28 mouse cellular contexts compared by ENCODE assay signal in the genomic region with DNA sequence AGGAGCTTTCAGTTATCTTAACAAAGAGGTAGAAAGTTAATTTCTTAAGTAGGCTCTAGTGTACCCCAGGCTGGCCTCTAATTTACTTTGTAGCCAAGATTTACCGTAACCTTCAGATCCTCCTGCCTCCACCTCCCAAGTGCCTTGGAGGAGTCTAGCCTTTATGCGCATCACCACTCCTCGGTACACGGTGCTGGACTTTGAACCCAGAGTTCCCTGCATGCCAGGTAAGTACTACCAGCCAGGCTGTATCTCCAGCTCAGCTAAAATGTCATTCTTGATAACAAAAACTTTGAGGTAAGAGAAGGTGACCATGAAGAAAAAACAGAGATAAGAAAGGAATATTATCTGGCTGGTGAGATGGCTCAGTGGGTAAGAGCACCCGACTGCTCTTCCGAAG. TPM values are rescaled to one million over a fixed set of nuclear protein-coding genes. Genes with fewer than 3 reads are reported as not detected.
A peak's percentile ranks its signal among the peaks of the same experiment; 100 is the strongest.
DNase-seq lines count a peak whose midpoint lies in the region; ATAC-seq lines count a peak whose summit lies in the region.
"Had no signal": no experiment of that assay in that cellular context is flagged by ENCODE, and none has a peak within 500 bp of the region (broad histone marks: within the 10 kb centered on the region; RNA-seq: fewer than 3 reads in every experiment).

No protein-coding gene starts in this region.

- no peak overlapping the region for H3K27ac ChIP-seq in kidney, embryonic 14.5 days (ENCODE audit: low read depth, low read length)
- no peak overlapping the region for H3K27ac ChIP-seq in intestine, embryonic 15.5 days
- H3K27ac ChIP-seq: embryonic facial prominence, embryonic 10.5 days; forebrain, embryonic 12.5 days; hindbrain, embryonic 14.5 days; limb, embryonic 12.5 days; liver, embryonic 12.5 days had no signal

- H3K4me2 ChIP-seq in kidney, embryonic 14.5 days (replicated peaks; ENCODE audit: low read depth, low read length) = no peak overlapping the region
- no peak overlapping the region for H3K4me2 ChIP-seq in intestine, embryonic 15.5 days (replicated peaks)
- H3K4me2 ChIP-seq: embryonic facial prominence, embryonic 15.5 days; forebrain, embryonic 12.5 days; heart, embryonic 12.5 days; hindbrain, embryonic 14.5 days; limb, embryonic 12.5 days; liver, embryonic 12.5 days had no signal

- H3K9me3 ChIP-seq in kidney, embryonic 14.5 days (ENCODE audit: control insufficient read depth, low read length) = no peaks in the 10 kb centered on the region
- no peaks in the 10 kb centered on the region for H3K9me3 ChIP-seq in intestine, embryonic 15.5 days
- H3K9me3 ChIP-seq: embryonic facial prominence, embryonic 10.5 days; embryonic facial prominence, embryonic 15.5 days; forebrain, embryonic 12.5 days; heart, embryonic 12.5 days; limb, embryonic 12.5 days; liver, embryonic 12.5 days had no signal

- DNase-seq in kidney, adult 18-20 months = peak; percentile 66
- peak; percentile 85 for DNase-seq in kidney, adult 9 months
- DNase-seq in kidney, postnatal 36 days = peak; percentile 79 to 80
- no peak for DNase-seq in right cerebral cortex, postnatal 36 days (ENCODE audit: low spot score in 2 of 2)
- no peak for DNase-seq in heart, adult 8-10 months (ENCODE audit: low spot score)
- no peak for DNase-seq in adrenal gland, postnatal 36 days
- DNase-seq: adrenal gland, postnatal 14 days; cerebellum, adult 18-20 months; cerebellum, postnatal 10 days; gastrocnemius, postnatal 36 days; heart, adult 18-20 months; liver, postnatal 0 days; lung, postnatal 36 days; midbrain, embryonic 14.5 days; right cerebral cortex, adult 18-20 months; right cerebral cortex, postnatal 4 days; thymus, adult 2 months; thymus, postnatal 36 days had no signal

- H3K9ac ChIP-seq in kidney, embryonic 14.5 days (ENCODE audit: low read depth, low read length) = no peak overlapping the region
- no peak overlapping the region for H3K9ac ChIP-seq in intestine, embryonic 15.5 days
- H3K9ac ChIP-seq: embryonic facial prominence, embryonic 15.5 days; forebrain, embryonic 12.5 days; heart, embryonic 12.5 days; hindbrain, embryonic 14.5 days; limb, embryonic 12.5 days; liver, embryonic 12.5 days; liver, postnatal 0 days had no signal

- ATAC-seq in kidney, embryonic 14.5 days (ENCODE audit: low FRiP score, low TSS enrichment) = no peak
- ATAC-seq in intestine, embryonic 15.5 days = peak; percentile 51; the same call in 1 of the 2 replicates
- ATAC-seq: liver, embryonic 12.5 days; liver, postnatal 0 days had no signal

- no peaks in the 10 kb centered on the region; the same call in 1 of the 2 replicates for H3K36me3 ChIP-seq in kidney, embryonic 14.5 days (ENCODE audit: control insufficient read depth, insufficient read depth, low read length)
- H3K36me3 ChIP-seq in intestine, embryonic 15.5 days = no peaks in the 10 kb centered on the region
- H3K36me3 ChIP-seq: embryonic facial prominence, embryonic 10.5 days; embryonic facial prominence, embryonic 15.5 days; forebrain, embryonic 12.5 days; heart, embryonic 12.5 days; limb, embryonic 12.5 days had no signal

- no peak overlapping the region for H3K4me3 ChIP-seq in kidney, embryonic 14.5 days (ENCODE audit: low read length)
- no peak overlapping the region for H3K4me3 ChIP-seq in intestine, embryonic 15.5 days (replicated peaks)
- H3K4me3 ChIP-seq: embryonic facial prominence, embryonic 10.5 days; embryonic facial prominence, embryonic 15.5 days; forebrain, embryonic 12.5 days; heart, embryonic 12.5 days; limb, embryonic 12.5 days; liver, embryonic 12.5 days had no signal

- H3K27me3 ChIP-seq in kidney, embryonic 14.5 days (ENCODE audit: control insufficient read depth, insufficient read depth, low read length) = no peaks in the 10 kb centered on the region
- H3K27me3 ChIP-seq in intestine, embryonic 15.5 days (replicated peaks) = no peaks in the 10 kb centered on the region
- H3K27me3 ChIP-seq: embryonic facial prominence, embryonic 15.5 days; forebrain, embryonic 12.5 days; heart, embryonic 12.5 days; limb, embryonic 12.5 days; liver, embryonic 12.5 days; Patski had no signal

- peaks cover 12% of the 10 kb centered on the region; the same call in 1 of the 2 replicates for H3K4me1 ChIP-seq in kidney, embryonic 14.5 days (ENCODE audit: control insufficient read depth, insufficient read depth, low read length)
- H3K4me1 ChIP-seq in intestine, embryonic 15.5 days (replicated peaks) = 0 out of 2 replicates have a peak, but pooled peaks cover 3% of the 10 kb centered on the region
- H3K4me1 ChIP-seq: embryonic facial prominence, embryonic 10.5 days; embryonic facial prominence, embryonic 15.5 days; limb, embryonic 12.5 days had no signal

- 91% methylated on average over 6 of the region's 6 CpGs for WGBS in kidney, embryonic 14.5 days
- WGBS in intestine, embryonic 15.5 days = 84% methylated on average over 6 of the region's 6 CpGs

RNA-seq across cellular contexts. Expression of gene Fnip2, which starts 7.0 kb away (rescaled TPM):
- polyA plus RNA-seq in kidney, embryonic 14.5 days (2014; fragmentation: Nextera tagmentation; extraction: Ambion mirVana) = 4.4 and 6.9 TPM in 2 replicates
- polyA plus RNA-seq in intestine, embryonic 15.5 days (2015; fragmentation: Nextera tagmentation; extraction: Ambion mirVana) = 3.3 and 3.9 TPM in 2 replicates
- 10 to 100 TPM; 12.9 to 23.2 (median 16.2) TPM for total RNA-seq in heart, adult 8-10 months (2022)
- total RNA-seq in adrenal gland, postnatal 36 days (2021) = 1 to 10 TPM; 8.2 to 8.6 TPM

RNA-seq across cellular contexts. Expression of gene Ppid, which starts 30.6 kb away (rescaled TPM):
- 164 and 189 TPM in 2 replicates for polyA plus RNA-seq in kidney, embryonic 14.5 days (2014; fragmentation: Nextera tagmentation; extraction: Ambion mirVana)
- 148 and 164 TPM in 2 replicates for polyA plus RNA-seq in intestine, embryonic 15.5 days (2015; fragmentation: Nextera tagmentation; extraction: Ambion mirVana)
- total RNA-seq in heart, adult 8-10 months (2022) = 10 to 100 TPM; 37.7 to 45.5 (median 41.7) TPM
- 10 to 100 TPM; 48.7 to 71.2 TPM for total RNA-seq in adrenal gland, postnatal 36 days (2021)

Comparison
In these comparisons a context has a peak if more than half of its experiments do, and no peak if none do; other contexts are left out.
1. DNase-seq: peak in kidney, adult 18-20 months (single experiment), kidney, adult 9 months (single experiment) and kidney, postnatal 36 days (2 of 2); none in right cerebral cortex, postnatal 36 days (0 of 2), heart, adult 8-10 months (single experiment) and adrenal gland, postnatal 36 days (0 of 2).